Mouse (Mus musculus): Measurements from ENCODE around the gene Gm20219. TPM values are rescaled to one million over a fixed set of nuclear protein-coding genes. Genes with fewer than 3 reads are reported as not detected.

The Gm20219 gene
- 1.2 TPM for polyA plus RNA-seq (2017; shearing (Covaris generic))

DNA sequence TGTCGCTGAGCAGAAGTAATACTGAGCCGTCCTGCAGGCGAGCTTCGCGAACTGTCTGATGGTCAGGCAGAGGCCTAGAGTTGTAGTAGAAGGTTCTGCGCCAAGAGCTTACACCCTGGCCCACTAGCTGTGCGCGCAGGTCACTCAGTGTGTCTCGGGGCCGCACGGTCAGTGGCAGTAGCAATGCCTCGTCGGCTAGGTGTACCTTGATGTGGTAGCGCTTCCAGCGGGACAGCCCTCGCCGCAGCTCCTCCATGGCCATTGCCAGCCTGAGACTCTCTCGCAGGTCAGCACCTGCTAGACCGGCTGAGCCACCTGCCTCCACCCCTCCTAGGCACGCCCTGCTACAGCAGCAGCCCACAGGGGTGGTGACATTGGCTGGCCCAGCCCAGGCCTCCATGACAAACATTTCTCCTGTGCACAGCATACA is at the start of gene Gm20219:
Gene Gm20219 (minus strand): TSS at position 266 of the 430 bp plus-strand sequence.

DNA sequence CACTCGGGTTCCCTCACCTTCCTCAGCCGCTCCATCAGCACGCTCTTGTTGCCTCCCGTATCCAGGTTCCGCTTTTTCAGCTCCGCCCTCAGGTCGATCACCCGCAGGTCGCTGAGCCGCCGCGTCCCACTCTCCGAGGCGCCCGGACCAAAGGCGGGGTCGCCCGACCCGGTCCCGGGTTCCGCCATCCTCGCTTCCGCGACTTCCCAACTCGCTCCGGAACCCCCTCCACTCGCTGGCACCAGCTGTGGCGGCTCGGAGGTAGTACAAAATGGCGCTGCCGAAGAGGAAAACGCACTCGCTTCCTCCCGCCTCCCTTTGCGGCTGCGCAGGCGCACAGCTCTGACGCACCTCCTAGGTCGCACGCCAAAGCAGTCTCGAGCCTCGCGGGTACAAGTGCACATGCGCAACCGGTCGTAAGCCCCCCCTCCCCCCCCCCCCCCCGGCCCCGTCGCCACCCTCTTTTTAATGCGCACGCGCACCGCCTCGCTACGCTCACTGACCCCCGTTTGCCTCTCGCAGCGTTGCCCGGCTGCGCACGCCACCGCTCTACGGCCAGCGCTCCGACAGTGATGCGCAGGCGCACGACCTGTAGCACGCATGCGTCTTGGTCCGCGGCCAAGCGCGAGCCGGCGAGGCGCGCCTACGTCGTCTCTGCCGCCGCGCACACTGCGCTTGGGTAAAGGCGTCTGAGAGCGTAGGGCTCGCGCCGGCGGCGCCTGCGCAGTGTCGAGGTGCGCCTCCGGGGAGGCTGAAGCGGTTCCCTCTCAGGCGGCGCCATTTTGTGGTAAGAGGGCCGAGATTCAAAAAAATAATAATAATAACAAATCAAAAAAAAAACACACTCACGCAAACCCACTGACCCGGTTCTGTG is 30.3 kb upstream of the Gm20219 start, which contains the start of the genes Safb2 and Safb:
Gene Safb2 (minus strand): TSS at position 329 of the 874 bp plus-strand sequence.
Gene Safb (plus strand): TSS at position 569 of the 874 bp plus-strand sequence.

GRCm38 (mm10) chr17:56512310-56512709 is 41.9 kb downstream of the Gm20219 start, which contains the start of gene Znrf4:
Znrf4 (minus strand) TSS chr17:56512431.

Other genes starting within 250 kb of the Gm20219 start
- gene Kdm4b, start 228.3 kb downstream of the Gm20219 start, polyA plus RNA-seq (2017; shearing (Covaris generic)): 8.6 TPM
- gene Ptprs, start 77.9 kb downstream of the Gm20219 start, polyA plus RNA-seq (2017; shearing (Covaris generic)): 7.9 TPM
- gene Znrf4, start 42.0 kb downstream of the Gm20219 start, polyA plus RNA-seq (2017; shearing (Covaris generic)): not detected
- 138 TPM for gene Safb2, start 30.2 kb upstream of the Gm20219 start, polyA plus RNA-seq (2017; shearing (Covaris generic))
- 103 TPM for gene Safb, start 30.4 kb upstream of the Gm20219 start, polyA plus RNA-seq (2017; shearing (Covaris generic))
- gene 2410015M20Rik, start 55.4 kb upstream of the Gm20219 start, polyA plus RNA-seq (2017; shearing (Covaris generic)): 264 TPM
- 2,587 TPM for gene Rpl36, start 59.0 kb upstream of the Gm20219 start, polyA plus RNA-seq (2017; shearing (Covaris generic))
- 8.6 TPM for gene Lonp1, start 72.5 kb upstream of the Gm20219 start, polyA plus RNA-seq (2017; shearing (Covaris generic))
- 2.0 TPM for gene Catsperd, start 73.8 kb upstream of the Gm20219 start, polyA plus RNA-seq (2017; shearing (Covaris generic))
- 109 TPM for gene Ranbp3, start 118.9 kb upstream of the Gm20219 start, polyA plus RNA-seq (2017; shearing (Covaris generic))
- 307 TPM for gene Ndufa11, start 163.4 kb upstream of the Gm20219 start, polyA plus RNA-seq (2017; shearing (Covaris generic))
- gene Vmac, start 163.6 kb upstream of the Gm20219 start, polyA plus RNA-seq (2017; shearing (Covaris generic)): 6.8 TPM
- gene Nrtn, start 203.1 kb upstream of the Gm20219 start, polyA plus RNA-seq (2017; shearing (Covaris generic)): not detected
- 64.4 TPM for gene Dus3l, start 210.4 kb upstream of the Gm20219 start, polyA plus RNA-seq (2017; shearing (Covaris generic))
- 1.6 TPM for gene Prr22, start 215.9 kb upstream of the Gm20219 start, polyA plus RNA-seq (2017; shearing (Covaris generic))

Measured in CD4-positive, CD25-positive, alpha-beta regulatory T cell, adult 9 weeks (primary cell).